Mouse (Mus musculus) CD4-positive, CD25-positive, alpha-beta regulatory T cell, adult 2 months (primary cell): ENCODE results near the gene Kcne1l.

Experiments
- DNase-seq: peaks from one replicate; pipeline ENCODE4 v3.0.0-alpha.2; 2012; ENCODE audit warnings: low read depth, low spot score

Gene Kcne1l

DNA sequence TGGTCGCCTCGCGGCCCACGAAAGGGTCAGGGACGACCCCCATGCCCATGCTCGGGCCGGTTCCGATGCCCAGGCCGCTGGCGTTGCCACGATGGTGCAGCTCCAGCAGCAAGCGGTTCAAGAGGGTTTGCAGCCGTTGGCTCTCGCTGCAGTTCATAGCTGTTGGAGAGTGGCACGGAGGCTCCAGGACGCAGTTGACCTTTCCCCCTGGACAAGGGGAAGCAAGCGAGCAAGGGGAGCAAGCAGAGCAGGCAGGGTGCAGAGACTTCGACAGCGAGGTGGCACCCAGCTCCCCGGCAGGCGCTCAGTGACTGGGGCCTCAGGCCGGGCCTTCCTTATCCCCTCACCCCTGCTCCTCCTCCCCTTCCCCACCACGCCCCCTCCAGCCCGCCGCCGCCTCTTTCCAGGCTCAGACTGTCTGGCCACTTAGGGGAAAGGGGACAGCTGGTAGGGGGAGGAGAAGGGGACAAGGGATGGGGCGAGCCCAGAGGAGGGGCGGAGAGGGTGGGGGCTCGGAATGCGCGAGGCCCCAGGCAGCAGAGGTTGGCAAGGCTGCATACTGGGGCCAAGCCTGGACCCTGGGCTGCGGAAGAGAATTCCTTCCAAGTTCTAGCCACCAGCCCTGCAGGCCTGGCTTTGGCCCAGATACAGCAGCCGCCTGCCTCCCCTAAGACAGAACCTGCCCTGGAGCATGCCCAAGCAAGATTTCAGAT lies at the start of gene Kcne1l:
TSS of gene Kcne1l (minus strand) at position 426 of the 713 bp plus-strand sequence.
- no peak for DNase-seq

DNA sequence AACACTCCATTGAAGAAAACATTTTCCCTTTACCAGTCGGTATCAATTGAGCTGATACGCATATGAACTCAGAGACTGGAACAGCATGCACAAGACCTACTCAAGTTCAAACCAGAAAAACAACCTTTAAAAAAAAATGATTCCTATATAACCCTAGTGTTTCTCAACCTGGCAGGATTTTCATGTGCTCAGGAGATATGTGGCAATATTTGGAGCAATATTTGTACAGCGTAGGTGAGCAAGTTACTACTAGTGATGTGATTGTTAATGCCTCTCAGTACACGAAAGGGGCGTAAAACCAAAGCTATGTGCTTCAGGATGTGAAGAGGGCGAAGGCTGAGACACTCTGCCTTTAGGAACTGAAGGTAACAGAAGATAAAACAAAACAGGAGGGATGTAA lies 30.1 kb upstream of the Kcne1l start:
- DNase-seq, result no peak

DNA sequence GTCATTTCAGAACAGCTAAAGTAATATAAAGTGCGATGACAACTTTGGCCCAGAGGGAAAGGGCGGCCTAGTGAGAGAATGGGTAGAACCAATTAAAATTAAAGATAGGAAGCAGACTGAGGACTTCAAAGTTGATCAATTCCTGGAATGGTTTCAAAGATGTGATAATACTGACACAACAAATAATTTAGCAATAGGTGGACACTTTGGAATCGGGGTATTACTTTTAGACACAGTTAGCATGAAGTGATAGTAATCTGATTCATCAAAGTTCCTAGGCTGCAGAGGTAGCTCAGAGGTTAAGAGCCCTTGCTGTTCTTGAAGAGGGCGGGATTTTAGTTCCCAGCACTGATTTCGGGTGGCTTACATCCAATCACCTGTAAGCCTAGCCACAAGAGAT lies 29.4 kb upstream of the Kcne1l start:
- DNase-seq, result no peak

DNA sequence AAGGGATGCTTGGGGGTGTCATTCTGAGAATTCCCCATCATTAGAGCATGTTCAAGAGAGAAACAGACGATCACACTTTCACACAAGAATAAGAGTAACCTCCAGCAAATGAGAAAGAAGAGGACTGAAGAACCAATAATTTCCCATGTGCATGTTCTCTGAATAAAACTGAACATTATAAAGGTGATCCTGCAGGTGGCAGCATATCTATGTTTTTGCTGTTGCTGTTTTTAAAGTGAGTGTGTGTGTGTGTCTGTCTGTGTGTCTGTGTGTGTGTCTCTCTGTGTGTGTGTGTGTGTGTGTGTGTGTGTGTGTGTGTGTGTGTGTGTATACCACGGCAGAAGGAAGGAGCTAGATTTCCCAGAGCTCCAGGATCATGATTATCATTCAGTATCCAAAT lies 19.7 kb upstream of the Kcne1l start:
- DNase-seq, result peak; percentile 17

DNA sequence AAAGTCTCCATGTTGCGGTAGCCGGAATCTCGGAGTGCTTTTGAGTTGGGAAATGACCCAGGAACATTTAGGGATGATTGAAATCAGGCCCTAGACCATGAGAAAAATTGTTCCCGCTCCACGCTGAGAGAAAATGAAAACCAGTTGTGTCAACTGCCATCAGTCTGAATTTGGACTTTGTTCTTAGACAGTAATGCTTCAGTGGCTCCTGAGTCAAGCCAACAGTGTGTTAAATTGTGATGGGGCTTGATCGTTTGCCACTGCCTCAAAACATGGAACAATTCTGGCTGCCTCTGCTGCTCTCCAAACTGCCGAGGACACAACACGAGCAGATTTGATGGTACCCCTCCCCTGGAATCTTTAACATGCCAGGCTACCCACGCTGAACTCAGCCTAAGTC lies 10.0 kb upstream of the Kcne1l start:
- DNase-seq, result no peak

DNA sequence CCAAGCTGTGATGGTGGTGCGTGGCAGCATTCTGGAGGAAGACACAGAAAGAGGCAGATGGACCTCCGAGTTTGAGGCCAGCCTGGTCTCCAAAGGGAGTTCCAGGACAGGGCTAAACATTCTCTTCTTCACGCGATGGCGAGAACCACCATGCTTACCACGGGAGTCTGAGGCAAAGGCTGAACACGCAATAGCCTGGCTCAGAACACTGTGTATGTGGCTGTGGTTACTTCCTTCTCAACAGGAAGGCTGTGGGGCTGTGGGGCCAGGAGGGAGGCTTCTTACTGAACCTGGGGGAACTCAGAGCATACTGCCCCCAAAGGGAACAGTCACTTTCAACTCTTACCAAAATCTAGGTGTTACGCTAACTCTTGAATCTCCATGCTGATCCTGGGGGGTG lies 9.2 kb upstream of the Kcne1l start:
- no peak for DNase-seq

DNA sequence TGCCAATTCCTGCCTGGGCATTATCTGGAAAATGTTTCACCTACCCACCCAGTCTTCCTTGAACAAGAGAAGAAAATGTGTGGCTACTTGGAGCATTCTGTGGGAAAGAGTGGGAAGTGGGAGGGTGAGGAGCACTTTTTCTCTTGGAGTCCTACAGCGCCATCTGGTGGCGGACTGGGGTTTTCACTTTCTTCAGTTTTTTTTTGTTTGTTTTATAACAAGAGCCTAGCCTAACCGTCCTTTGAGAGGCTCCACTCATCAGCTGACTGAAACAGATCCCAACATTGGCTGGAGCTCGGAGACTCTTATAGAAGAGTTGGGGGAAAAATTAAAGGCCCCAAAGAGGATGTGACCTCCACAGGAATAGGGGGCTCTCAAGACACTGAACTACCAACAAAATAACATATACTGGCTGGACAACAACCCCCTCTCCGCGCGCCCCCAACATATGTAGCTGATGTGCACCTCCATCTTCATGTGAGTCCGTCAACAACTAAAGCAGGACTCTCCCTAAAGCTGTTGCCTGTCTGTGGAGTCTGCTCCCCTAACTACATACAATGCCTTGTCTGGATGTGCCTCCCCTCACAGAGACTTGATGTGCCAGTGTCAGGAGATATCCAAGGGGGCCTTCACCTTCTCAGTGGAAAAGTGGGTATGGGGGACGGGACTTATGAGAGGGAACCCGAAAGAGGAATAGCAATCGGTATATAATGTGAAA lies 8.4 kb upstream of the Kcne1l start:
- peak; percentile 49 for DNase-seq

DNA sequence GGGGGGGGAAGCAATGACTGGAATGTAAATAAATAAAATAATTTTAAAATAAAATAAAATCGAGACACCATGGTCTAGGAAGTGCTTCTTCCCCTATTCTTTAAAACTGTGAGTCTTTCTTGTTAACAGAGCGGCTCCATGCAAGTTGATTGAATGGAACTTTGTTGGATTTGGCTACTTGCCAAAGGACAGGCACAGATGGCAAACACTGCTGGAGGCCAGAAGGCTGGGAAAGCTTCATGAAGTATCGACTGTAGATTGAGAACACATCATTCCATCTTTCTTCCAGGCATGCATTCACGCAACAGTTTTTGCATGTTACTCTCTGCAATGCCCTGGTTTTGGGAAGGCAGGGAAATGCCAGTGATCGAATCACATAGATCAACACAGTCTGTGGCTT lies 4.3 kb upstream of the Kcne1l start:
- no peak for DNase-seq

DNA sequence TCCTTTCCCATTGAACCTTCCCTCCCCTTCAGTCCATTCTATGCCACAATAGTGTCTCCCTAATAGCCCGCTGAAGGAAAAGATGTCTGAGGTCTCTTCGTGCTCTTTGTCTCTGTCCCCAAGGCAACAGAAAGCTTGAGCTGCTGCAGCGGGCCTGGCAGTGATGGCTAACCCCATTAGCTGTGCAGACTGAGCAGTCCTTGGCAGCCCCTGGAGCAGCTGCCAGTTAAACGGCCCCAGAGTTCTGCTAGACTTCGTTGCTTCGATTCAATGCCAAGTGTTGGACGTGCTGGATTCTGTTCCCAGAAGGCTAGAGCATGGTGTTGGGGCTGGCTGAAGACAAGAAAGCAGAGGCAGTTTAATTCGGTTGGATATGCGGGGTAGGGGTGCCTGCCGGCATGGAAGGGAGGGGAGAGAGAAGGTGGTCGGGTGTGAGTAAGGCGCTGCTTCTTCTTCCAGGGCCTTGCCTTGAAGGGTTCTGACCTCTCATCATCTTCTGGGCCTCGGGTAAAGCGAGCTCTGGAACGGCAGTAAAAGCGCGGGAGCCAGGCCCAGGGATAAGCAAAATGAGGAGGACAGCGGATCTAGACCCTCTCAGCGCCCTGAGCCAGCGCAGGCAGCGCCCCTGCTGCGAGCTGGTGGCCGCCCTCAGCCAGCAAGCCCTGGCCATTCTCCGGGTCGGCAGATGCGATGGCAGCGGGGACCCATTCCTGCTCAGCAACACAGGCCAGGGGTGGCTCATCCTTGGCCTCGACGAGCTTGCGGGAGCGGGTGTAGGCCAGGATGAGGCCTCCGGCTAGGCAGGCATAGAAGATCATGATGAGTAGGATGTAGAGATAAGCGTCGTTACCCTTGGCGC lies 855 bp downstream of the Kcne1l start:
- no peak for DNase-seq

DNA sequence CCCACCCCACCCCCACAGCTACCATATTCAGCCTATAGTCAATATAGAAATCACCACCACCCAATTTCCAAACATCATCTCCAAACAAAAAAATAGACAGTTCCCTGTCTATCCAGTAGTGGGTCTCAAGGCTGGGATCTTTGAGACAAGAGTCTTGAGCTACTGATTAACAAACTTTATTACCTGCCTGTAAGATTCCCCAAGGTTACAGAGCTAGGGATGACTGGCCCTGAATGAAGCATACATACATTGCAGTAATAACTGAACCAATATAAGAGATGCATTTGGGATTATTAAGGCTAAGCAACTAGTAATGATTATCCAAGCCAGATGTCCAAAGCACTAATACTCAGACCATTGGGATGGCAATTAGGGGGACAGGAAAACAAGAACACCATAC lies 1.5 kb downstream of the Kcne1l start:
- DNase-seq, result no peak

DNA sequence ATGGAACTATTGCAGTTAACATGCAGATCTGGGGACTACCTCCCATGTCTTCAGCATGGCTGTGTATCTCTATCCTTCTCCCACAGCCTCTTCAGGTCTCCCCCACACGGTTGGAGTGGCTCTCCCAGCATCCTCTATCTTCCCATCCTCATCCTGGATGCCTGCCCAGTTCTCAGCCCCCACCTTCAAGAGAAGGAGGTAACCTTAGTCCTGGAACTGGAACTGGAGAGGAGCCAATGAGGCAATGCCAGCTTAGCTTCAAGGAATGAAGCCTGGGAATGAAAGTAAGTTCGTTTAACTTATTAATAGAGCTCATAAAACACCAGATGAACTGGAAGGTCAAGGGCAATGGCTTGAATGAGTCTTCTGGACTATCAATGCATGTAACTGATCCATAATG lies 2.6 kb downstream of the Kcne1l start:
- DNase-seq, result no peak

DNA sequence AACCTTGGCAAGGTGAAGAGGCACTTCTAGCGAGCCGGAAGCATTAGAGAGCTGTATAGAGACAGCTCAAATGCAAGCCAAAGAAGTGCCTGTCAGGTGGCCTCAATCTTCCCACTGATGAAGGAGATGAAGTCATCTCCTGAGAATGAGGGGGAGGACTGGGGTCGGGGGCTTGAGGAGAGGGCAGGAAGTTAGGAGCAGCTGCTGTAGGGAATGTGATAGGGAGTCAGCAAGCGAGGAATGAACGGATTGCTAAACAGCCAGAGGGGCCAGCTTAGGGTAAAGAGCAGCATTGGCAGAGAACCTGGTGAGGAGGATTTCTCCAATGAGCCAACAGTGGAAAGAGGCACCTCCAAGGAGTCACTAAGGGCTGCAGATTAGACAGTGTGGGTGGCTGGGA lies 20.2 kb downstream of the Kcne1l start:
- no peak for DNase-seq

DNA sequence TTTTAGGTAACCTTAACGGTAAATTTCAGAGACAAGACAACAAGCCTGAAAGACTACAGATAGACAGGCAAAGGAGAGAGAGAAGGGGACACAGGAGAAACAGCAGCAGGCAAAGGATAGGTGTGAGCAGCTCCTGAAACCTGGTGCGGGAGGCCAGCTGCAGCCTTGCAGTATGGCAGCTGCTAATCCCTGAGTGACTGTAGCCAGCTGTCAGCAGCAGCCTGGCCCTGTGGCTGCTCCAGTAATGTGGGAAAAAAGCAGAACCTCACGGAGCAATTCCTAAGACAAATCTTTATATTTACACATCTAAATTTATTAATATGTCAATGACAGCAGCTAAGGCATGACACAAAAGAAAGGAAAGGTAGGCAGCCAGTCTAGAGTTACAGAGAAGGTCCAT lies 29.5 kb downstream of the Kcne1l start:
- no peak for DNase-seq

DNA sequence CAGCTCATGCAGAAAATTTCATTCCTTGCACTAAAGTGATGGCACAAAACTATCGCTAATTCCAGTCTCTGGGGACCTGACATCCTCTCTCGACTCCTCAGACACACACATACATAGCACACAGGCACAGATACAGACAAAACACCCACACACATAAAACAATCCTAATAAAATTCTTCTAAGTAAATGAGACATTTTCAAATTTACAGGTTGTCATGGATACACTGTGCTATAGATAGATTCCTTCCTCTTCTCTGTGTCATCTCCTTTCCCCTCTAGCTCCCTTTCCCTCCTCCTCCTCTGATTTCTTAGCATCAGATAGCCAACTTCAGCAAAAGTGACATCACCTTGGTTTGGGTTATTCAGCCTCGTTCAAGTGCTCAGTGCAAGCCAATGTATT lies 30.1 kb downstream of the Kcne1l start:
- no peak for DNase-seq
